ENCODE assay signal across 22 mouse cellular contexts in the genomic region with DNA sequence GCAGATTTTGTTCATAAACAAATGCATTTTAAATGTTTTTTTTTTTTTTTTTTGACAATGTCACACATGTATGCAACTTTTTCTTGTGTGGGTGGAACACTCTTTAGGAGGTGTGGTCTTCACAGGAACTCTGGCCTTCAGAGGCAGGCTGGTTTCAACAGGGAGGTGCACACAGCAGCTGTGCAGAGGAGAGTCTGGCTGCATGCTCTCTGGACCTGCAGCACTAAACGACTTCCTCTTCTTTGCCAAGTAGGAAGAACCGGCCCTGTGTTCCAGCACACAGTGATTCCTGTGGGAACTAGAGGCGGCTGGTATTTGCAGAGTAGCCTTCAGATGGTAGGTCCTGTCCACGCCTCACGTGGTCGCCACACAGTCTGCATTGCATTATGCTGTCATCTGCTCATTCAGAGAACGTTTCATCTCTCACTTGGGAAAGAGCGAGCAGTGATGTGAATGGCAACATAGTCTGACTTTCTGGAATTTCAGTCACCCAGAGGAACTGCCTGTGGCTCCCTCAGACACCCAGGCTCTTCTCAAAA.
DNase-seq lines count a peak whose midpoint lies in the region; ATAC-seq and TF ChIP-seq lines count a peak whose summit lies in the region.
"Had no signal": no experiment of that assay in that cellular context is flagged by ENCODE, and none has a peak within 500 bp of the region (broad histone marks: within the 10 kb centered on the region; RNA-seq: fewer than 3 reads in every experiment).

No protein-coding gene starts in this region.

- peaks cover 3% of the 10 kb centered on the region; the same call in 1 of the 2 replicates for H3K4me1 ChIP-seq in heart, embryonic 16.5 days (ENCODE audit: control insufficient read depth, insufficient read depth, low read length)
- H3K4me1 ChIP-seq in lung, postnatal 0 days (ENCODE audit: insufficient read depth, low read depth, low read length), result no peaks in the 10 kb centered on the region
- peaks cover 11% of the 10 kb centered on the region for H3K4me1 ChIP-seq in megakaryocyte, embryonic 14.5 days
- H3K4me1 ChIP-seq: forebrain, embryonic 10.5 days; stomach, embryonic 15.5 days had no signal

- no peak overlapping the region for H3K9ac ChIP-seq in heart, embryonic 16.5 days (ENCODE audit: low read length)
- H3K9ac ChIP-seq in lung, postnatal 0 days (replicated peaks; ENCODE audit: low read depth), result no peak overlapping the region
- H3K9ac ChIP-seq: forebrain, postnatal 0 days; stomach, embryonic 15.5 days had no signal

- H3K4me2 ChIP-seq in heart, embryonic 16.5 days (ENCODE audit: low read depth, low read length), result peak overlapping the region; percentile 34
- no peak overlapping the region for H3K4me2 ChIP-seq in lung, postnatal 0 days (replicated peaks; ENCODE audit: low read depth, low read length)
- H3K4me2 ChIP-seq: liver, embryonic 11.5 days; midbrain, embryonic 11.5 days; stomach, embryonic 15.5 days had no signal

- no peak for TF ChIP-seq CTCF in lung, postnatal 0 days (IDR thresholded peaks at IDR 0.05)

- 26% methylated on average over 8 of the region's 8 CpGs for WGBS in heart, embryonic 16.5 days
- WGBS in lung, postnatal 0 days, result 43% methylated on average over 8 of the region's 8 CpGs

- no peaks in the 10 kb centered on the region for H3K36me3 ChIP-seq in heart, embryonic 16.5 days (ENCODE audit: control insufficient read depth, insufficient read depth)
- H3K36me3 ChIP-seq in lung, postnatal 0 days (ENCODE audit: insufficient read depth, low read length), result no peaks in the 10 kb centered on the region
- no peaks in the 10 kb centered on the region for H3K36me3 ChIP-seq in megakaryocyte, embryonic 14.5 days (replicated peaks; ENCODE audit: low read length)
- H3K36me3 ChIP-seq: forebrain, embryonic 10.5 days; stomach, embryonic 15.5 days had no signal

- no peak overlapping the region; the same call in 1 of the 2 replicates for H3K4me3 ChIP-seq in heart, embryonic 16.5 days (ENCODE audit: low read length)
- H3K4me3 ChIP-seq in lung, postnatal 0 days (ENCODE audit: low read depth, low read length), result no peak overlapping the region
- H3K4me3 ChIP-seq in megakaryocyte, embryonic 14.5 days (replicated peaks), result peak overlapping the region; percentile 35
- H3K4me3 ChIP-seq: forebrain, embryonic 10.5 days; stomach, embryonic 15.5 days had no signal

- no peaks in the 10 kb centered on the region for H3K9me3 ChIP-seq in heart, embryonic 16.5 days (replicated peaks; ENCODE audit: control insufficient read depth, low read length)
- no peaks in the 10 kb centered on the region for H3K9me3 ChIP-seq in lung, postnatal 0 days (ENCODE audit: low read length)
- H3K9me3 ChIP-seq in megakaryocyte, embryonic 14.5 days, result no peaks in the 10 kb centered on the region
- H3K9me3 ChIP-seq: forebrain, embryonic 10.5 days; stomach, embryonic 15.5 days had no signal

- DNase-seq in heart, adult 9 months (ENCODE audit: low spot score in 2 of 2), result no peak
- peak; percentile 7 for DNase-seq in lung, postnatal 0 days (ENCODE audit: low spot score)
- DNase-seq in lung, postnatal 36 days, result no peak
- peak; percentile 11 for DNase-seq in forelimb bud, embryonic 11.5 days (ENCODE audit: low read depth, low spot score)
- DNase-seq in gastrocnemius, postnatal 25 days, result no peak
- no peak for DNase-seq in cerebellum, adult 11-12 months
- DNase-seq: adrenal gland, postnatal 25 days; cerebellum, adult 11 months; cerebellum, postnatal 14 days; embryo, embryonic 11 days; forebrain, postnatal 0 days; heart, postnatal 14 days; kidney, adult 11 months; thymus, adult 18-20 months had no signal

- no peak overlapping the region for H3K27ac ChIP-seq in heart, embryonic 16.5 days (ENCODE audit: low read length)
- H3K27ac ChIP-seq in lung, postnatal 0 days (ENCODE audit: low read length), result no peak overlapping the region
- H3K27ac ChIP-seq: forebrain, embryonic 10.5 days; stomach, embryonic 15.5 days had no signal

- no peak for TF ChIP-seq EP300 in lung, postnatal 0 days (IDR thresholded peaks at IDR 0.05)

- no peaks in the 10 kb centered on the region for H3K27me3 ChIP-seq in heart, embryonic 16.5 days (ENCODE audit: control insufficient read depth, insufficient read depth, low read length)
- H3K27me3 ChIP-seq in lung, postnatal 0 days (replicated peaks; ENCODE audit: insufficient read depth, low read length), result no peaks in the 10 kb centered on the region
- peaks cover 4% of the 10 kb centered on the region for H3K27me3 ChIP-seq in megakaryocyte, embryonic 14.5 days (replicated peaks)
- H3K27me3 ChIP-seq: stomach, embryonic 15.5 days had no signal

- no peak; the same call in 1 of the 2 replicates for ATAC-seq in heart, embryonic 16.5 days (replicated peaks; ENCODE audit: extremely low read depth, insufficient read depth, low FRiP score)
- peak; percentile 40; the same call in 1 of the 2 replicates for ATAC-seq in lung, postnatal 0 days
- ATAC-seq: forebrain, postnatal 0 days; hindbrain, embryonic 16.5 days; Patski had no signal

Comparison
In these comparisons a context has a peak if more than half of its experiments do, and no peak if none do; other contexts are left out.
1. DNase-seq: peak in lung, postnatal 0 days (single experiment) and forelimb bud, embryonic 11.5 days (single experiment); none in heart, adult 9 months (0 of 2), lung, postnatal 36 days (single experiment), gastrocnemius, postnatal 25 days (single experiment) and cerebellum, adult 11-12 months (single experiment).